Mouse (Mus musculus): ENCODE measurements at regions not wholly inside any gene's neighbourhood (a gene's known extent, or its start where the extent isn't known, plus 50 kb on each side); places are given as distances from the start of the nearest gene placed in this dataset.
"Not testable (repeated sequence)": the region's sequence is repeated elsewhere in the genome, so short reads cannot be mapped to it uniquely, and the experiment has no call there.

GRCm38 (mm10) chr15:32778599-32779273 lies 534.1 kb downstream of the Sema5a start:
- not testable (repeated sequence) for TF ChIP-seq POLR2A (IDR thresholded peaks at IDR 0.05; ENCODE audit: insufficient read depth, low read length); CTCF (IDR thresholded peaks at IDR 0.05; ENCODE audit: low read depth, low read length); EP300 (IDR thresholded peaks at IDR 0.05; ENCODE audit: insufficient read depth, low read depth, low read length)
